Mouse (Mus musculus): Measurements from ENCODE around the gene Lekr1. TPM values are rescaled to one million over a fixed set of nuclear protein-coding genes. Genes with fewer than 3 reads are reported as not detected.
"Not testable (repeated sequence)": the region's sequence is repeated elsewhere in the genome, so short reads cannot be mapped to it uniquely, and the experiment has no call there.

The Lekr1 gene
- total and polyA plus RNA-seq, 2 experiments from 2014 or later, result 5.6 to 9.1 TPM

DNA sequence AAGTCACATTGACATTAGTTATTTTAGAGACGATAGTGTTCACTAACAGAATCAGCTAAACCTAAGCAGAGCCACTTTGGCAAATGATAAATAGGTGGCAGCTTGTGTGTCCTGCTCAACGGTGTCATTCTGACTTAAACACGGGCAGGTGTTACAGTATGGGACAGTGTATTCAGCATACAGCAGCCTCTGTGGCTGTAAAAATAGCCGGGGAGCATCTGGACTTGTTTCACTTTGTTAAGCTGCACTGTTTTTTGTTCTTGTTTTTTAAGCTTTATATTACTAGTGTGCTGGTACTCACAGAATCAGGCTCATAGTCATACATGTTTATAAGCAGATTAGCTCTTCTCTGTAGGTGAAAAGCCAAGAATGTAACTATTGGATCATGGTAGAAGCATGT lies 71.8 kb downstream of the Lekr1 start:
- no peaks in the 10 kb centered on the region for H3K27me3 ChIP-seq (ENCODE audit: control insufficient read depth, insufficient read depth, low read length)
- no peaks in the 10 kb centered on the region for H3K4me1 ChIP-seq (ENCODE audit: control insufficient read depth, insufficient read depth)
- no peak for DNase-seq (ENCODE audit: low spot score)
- no peaks in the 10 kb centered on the region for H3K36me3 ChIP-seq (replicated peaks; ENCODE audit: control insufficient read depth, insufficient read depth, low read length)
- H3K9ac ChIP-seq (replicated peaks; ENCODE audit: low read depth, low read length), result no peak overlapping the region
- no peak overlapping the region for H3K4me3 ChIP-seq (ENCODE audit: low read depth, low read length)
- WGBS, result 54% methylated on average over 4 of the region's 4 CpGs
- no peaks in the 10 kb centered on the region for H3K9me3 ChIP-seq (replicated peaks; ENCODE audit: control insufficient read depth, low read length)
- no peak overlapping the region for H3K27ac ChIP-seq (ENCODE audit: low read depth)
- TF ChIP-seq EP300 (IDR thresholded peaks at IDR 0.05; ENCODE audit: low read depth), result no peak
- TF ChIP-seq CTCF (IDR thresholded peaks at IDR 0.05; ENCODE audit: low read depth), result no peak
- ATAC-seq (ENCODE audit: insufficient read depth, low read depth), result no peak
- no peak overlapping the region for H3K4me2 ChIP-seq (ENCODE audit: low read depth, low read length)

DNA sequence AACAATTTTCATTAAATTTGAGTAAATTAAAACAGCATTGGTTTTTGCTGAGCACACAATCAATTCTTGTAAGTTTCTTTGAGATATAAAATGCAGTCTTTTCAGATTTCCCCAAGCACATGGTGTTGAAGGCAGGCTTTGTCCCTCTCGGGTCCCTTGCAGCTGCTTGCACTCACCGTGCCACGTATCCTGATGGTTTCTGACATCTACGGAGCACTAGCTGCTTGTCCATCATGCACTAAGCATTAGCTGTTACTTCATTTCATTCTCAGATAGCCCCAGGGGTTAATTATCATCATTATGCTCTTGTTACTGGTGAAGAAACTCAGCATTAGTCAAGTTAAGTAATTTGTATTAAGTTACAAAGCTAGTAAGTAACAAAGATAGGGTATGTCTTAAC lies 78.9 kb downstream of the Lekr1 start:
- no peak for ATAC-seq (ENCODE audit: insufficient read depth, low read depth)
- Histone ChIP-seq H3K9ac (replicated peaks; ENCODE audit: low read depth, low read length) (no peak overlapping the region), H3K4me3 (ENCODE audit: low read depth, low read length) (no peak overlapping the region), H3K27me3 (ENCODE audit: control insufficient read depth, insufficient read depth, low read length) (no peaks in the 10 kb centered on the region), H3K27ac (ENCODE audit: low read depth) (no peak overlapping the region), H3K9me3 (replicated peaks; ENCODE audit: control insufficient read depth, low read length) (no peaks in the 10 kb centered on the region), H3K4me2 (ENCODE audit: low read depth, low read length) (no peak overlapping the region), H3K36me3 (replicated peaks; ENCODE audit: control insufficient read depth, insufficient read depth, low read length) (no peaks in the 10 kb centered on the region), H3K4me1 (ENCODE audit: control insufficient read depth, insufficient read depth) (no peaks in the 10 kb centered on the region)
- TF ChIP-seq EP300 (IDR thresholded peaks at IDR 0.05; ENCODE audit: low read depth) (no peak), CTCF (IDR thresholded peaks at IDR 0.05; ENCODE audit: low read depth) (no peak)
- DNase-seq (ENCODE audit: low spot score), result no peak
- 60% methylated on average over 4 of the region's 4 CpGs for WGBS

DNA sequence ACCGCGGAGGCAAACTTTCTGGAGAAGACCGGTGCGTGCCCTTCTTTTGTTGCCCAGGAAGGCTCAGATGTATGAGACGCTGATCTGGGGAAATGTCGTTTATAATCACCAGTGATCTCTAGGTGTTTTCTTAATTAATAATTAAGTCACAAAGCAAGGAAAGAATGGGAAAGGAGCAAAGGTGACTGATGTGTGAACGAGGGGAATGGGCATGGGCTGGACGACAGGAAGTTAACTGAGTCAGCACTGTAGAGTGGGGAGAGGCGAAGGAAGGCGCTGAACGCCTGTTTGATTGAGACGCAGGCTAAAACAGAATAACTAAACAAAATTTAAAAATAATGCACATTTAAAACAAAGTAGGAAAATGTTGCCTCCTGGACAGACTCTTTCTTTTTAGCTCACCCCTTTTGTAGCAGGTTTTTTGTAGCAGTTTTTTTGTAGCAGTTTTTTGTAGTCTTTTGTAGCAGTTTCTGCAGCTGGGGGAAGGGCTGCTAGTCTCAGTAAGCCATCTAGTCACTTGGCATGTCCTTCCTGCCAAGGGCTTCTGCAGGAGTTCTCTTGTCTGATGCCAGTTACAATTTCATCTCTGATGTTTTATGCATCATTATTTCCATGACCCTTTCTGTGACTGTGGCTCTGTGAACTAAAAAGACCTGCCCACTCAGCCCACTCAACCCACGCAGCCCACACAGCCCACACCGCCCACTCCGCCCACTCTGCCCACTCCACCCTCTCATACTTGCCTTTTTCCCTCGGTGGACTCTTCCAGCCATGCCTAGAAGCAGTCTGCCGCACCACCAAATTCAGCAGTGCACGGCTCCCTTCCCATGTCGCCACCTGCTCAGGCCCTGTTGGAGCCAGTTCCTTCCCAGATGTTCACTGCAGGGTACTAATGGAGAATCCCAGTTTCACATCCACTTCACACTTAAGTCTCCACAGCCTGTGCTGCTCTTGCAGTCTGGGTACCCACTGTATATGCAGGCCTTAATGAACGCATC lies 98.8 kb downstream of the Lekr1 start:
- Histone ChIP-seq H3K27ac (ENCODE audit: low read depth) (no peak overlapping the region), H3K4me2 (ENCODE audit: low read depth, low read length) (no peak overlapping the region), H3K27me3 (ENCODE audit: control insufficient read depth, insufficient read depth, low read length) (no peaks in the 10 kb centered on the region), H3K4me3 (ENCODE audit: low read depth, low read length) (no peak overlapping the region), H3K9me3 (replicated peaks; ENCODE audit: control insufficient read depth, low read length) (no peaks in the 10 kb centered on the region), H3K9ac (replicated peaks; ENCODE audit: low read depth, low read length) (no peak overlapping the region), H3K4me1 (ENCODE audit: control insufficient read depth, insufficient read depth) (0 out of 2 replicates have a peak, but pooled peaks cover 3% of the 10 kb centered on the region), H3K36me3 (replicated peaks; ENCODE audit: control insufficient read depth, insufficient read depth, low read length) (no peaks in the 10 kb centered on the region)
- WGBS, result 77% methylated on average over 20 of the region's 20 CpGs
- no peak for ATAC-seq (ENCODE audit: insufficient read depth, low read depth)
- TF ChIP-seq CTCF (IDR thresholded peaks at IDR 0.05; ENCODE audit: low read depth), result no peak
- TF ChIP-seq EP300 (IDR thresholded peaks at IDR 0.05; ENCODE audit: low read depth), result no peak
- DNase-seq (ENCODE audit: low spot score), result no peak

DNA sequence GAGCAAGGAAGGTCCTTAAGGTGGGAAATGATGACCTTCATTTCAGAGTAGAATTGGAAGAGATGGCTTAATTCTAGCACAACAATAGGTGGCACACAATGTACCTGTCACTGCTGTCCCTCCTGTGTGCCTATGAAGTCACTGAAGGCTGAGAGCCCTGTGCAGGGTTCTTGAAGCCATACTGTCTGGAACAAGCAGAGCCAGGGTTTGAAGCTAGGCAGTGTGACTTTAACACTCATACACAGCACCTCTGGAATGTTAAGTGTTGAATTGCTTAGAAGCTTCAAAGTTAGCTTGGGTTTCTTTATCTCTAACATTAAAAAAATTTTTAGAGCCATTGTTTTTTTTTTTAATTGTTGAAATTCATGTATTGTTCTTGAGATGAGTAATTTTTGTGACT lies 100.4 kb downstream of the Lekr1 start:
- Histone ChIP-seq H3K9ac (replicated peaks; ENCODE audit: low read depth, low read length) (no peak overlapping the region), H3K4me1 (ENCODE audit: control insufficient read depth, insufficient read depth) (0 out of 2 replicates have a peak, but pooled peaks cover 3% of the 10 kb centered on the region), H3K27ac (ENCODE audit: low read depth) (no peak overlapping the region), H3K4me2 (ENCODE audit: low read depth, low read length) (no peak overlapping the region), H3K4me3 (ENCODE audit: low read depth, low read length) (no peak overlapping the region), H3K36me3 (replicated peaks; ENCODE audit: control insufficient read depth, insufficient read depth, low read length) (no peaks in the 10 kb centered on the region), H3K27me3 (ENCODE audit: control insufficient read depth, insufficient read depth, low read length) (no peaks in the 10 kb centered on the region), H3K9me3 (replicated peaks; ENCODE audit: control insufficient read depth, low read length) (no peaks in the 10 kb centered on the region)
- TF ChIP-seq EP300 (IDR thresholded peaks at IDR 0.05; ENCODE audit: low read depth) (no peak), CTCF (IDR thresholded peaks at IDR 0.05; ENCODE audit: low read depth) (no peak)
- DNase-seq (ENCODE audit: low spot score), result peak; percentile 13
- ATAC-seq (ENCODE audit: insufficient read depth, low read depth), result no peak

DNA sequence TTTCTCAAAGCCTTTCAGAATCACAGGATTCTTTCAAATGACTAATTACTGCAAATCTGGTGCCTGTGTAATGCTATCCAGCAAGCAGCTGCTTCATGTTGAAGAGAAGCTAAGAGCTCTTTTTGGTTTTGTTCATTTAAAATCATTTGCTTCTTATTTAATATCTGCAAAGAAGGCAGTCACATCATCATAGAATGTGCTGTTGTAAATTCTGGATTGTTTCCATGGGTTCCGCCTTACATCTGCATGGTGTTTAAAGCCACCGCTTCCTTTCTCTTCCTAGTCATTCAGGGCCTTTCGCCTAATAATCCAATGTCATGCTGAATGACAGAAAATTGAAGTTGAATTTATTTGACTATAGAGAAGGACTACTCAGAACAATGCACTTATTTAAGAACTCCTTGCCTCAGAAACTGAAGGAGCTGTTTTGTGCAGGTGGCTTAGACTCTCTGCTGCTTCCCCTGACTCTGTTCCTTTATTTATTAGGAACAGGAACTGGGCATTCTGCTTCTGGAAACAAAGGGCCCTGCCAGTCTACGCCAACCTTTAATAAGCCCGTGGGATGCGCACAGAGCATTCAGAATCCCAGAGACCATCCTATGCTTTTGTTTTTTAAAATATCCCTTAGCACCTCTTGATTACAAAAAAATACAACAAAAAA lies 101.3 kb downstream of the Lekr1 start:
- no peaks in the 10 kb centered on the region for H3K9me3 ChIP-seq (replicated peaks; ENCODE audit: control insufficient read depth, low read length)
- ATAC-seq (ENCODE audit: insufficient read depth, low read depth), result no peak
- 84% methylated on average over 6 of the region's 6 CpGs for WGBS
- no peak overlapping the region for H3K27ac ChIP-seq (ENCODE audit: low read depth)
- H3K9ac ChIP-seq (replicated peaks; ENCODE audit: low read depth, low read length), result no peak overlapping the region
- H3K4me3 ChIP-seq (ENCODE audit: low read depth, low read length), result no peak overlapping the region
- no peak for DNase-seq (ENCODE audit: low spot score)
- H3K27me3 ChIP-seq (ENCODE audit: control insufficient read depth, insufficient read depth, low read length), result no peaks in the 10 kb centered on the region
- H3K4me2 ChIP-seq (ENCODE audit: low read depth, low read length), result no peak overlapping the region
- TF ChIP-seq EP300 (IDR thresholded peaks at IDR 0.05; ENCODE audit: low read depth) (no peak), CTCF (IDR thresholded peaks at IDR 0.05; ENCODE audit: low read depth) (no peak)
- no peaks in the 10 kb centered on the region for H3K36me3 ChIP-seq (replicated peaks; ENCODE audit: control insufficient read depth, insufficient read depth, low read length)
- 0 out of 2 replicates have a peak, but pooled peaks cover 3% of the 10 kb centered on the region for H3K4me1 ChIP-seq (ENCODE audit: control insufficient read depth, insufficient read depth)

DNA sequence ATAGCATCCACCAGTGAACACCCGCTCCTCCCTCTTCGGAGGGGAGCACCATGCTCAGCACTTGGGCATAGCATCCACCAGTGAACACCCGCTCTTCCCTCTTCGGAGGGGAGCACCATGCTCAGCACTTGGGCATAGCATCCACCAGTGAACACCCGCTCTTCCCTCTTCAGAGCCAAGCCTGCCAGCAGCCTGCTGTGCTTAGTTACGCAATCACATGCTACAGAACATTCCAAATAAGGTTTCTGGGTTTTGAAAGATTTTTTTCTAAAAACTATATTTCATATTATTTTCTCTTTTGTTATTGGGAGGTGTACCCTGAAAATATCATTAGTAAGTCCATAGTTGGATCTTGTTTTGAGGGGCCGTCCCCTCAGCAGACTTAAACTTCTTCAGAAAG lies 103.6 kb downstream of the Lekr1 start:
- WGBS, result 95% methylated on average over 6 of the region's 7 CpGs

More for the DNA sequence above, 103.6 kb downstream of the Lekr1 start:
- DNase-seq (ENCODE audit: low spot score); H3K4me2 ChIP-seq (ENCODE audit: low read depth, low read length); H3K9me3 ChIP-seq (replicated peaks; ENCODE audit: control insufficient read depth, low read length); ATAC-seq (ENCODE audit: insufficient read depth, low read depth); H3K27ac ChIP-seq (ENCODE audit: low read depth); H3K36me3 ChIP-seq (replicated peaks; ENCODE audit: control insufficient read depth, insufficient read depth, low read length); H3K4me3 ChIP-seq (ENCODE audit: low read depth, low read length); H3K9ac ChIP-seq (replicated peaks; ENCODE audit: low read depth, low read length); H3K4me1 ChIP-seq (ENCODE audit: control insufficient read depth, insufficient read depth); H3K27me3 ChIP-seq (ENCODE audit: control insufficient read depth, insufficient read depth, low read length): not testable (repeated sequence)

Data from heart, postnatal 0 days (tissue).